Mouse (Mus musculus): ENCODE data around the gene Catsper4. TPM values are rescaled to one million over a fixed set of nuclear protein-coding genes. Genes with fewer than 3 reads are reported as not detected.

Gene Catsper4
- polyA plus RNA-seq, 1 experiment from 2014 or later, result not detected

- H3K4me3 ChIP-seq (ENCODE audit: inconsistent target), result no peak within 1 kb of the TSS
- no peaks in the 10 kb centered on the region for H3K79me2 ChIP-seq (ENCODE audit: inconsistent target)
- H3K27ac ChIP-seq, result no peak within 1 kb of the TSS
- 20% methylated on average over 13 of the region's 13 CpGs for WGBS (ENCODE audit: missing documents)
- no peaks in the 10 kb centered on the region for H3K36me3 ChIP-seq (ENCODE audit: inconsistent target)
Observed at GRCm38 (mm10) chr4:134253722-134254324, 26.6 kb upstream of the Catsper4 start, which contains the start of gene Grrp1. Gene Grrp1 (minus strand): TSS chr4:134254106.

- no peak overlapping the region for H3K27ac ChIP-seq
- 36% methylated on average over 15 of the region's 15 CpGs for WGBS (ENCODE audit: missing documents)
- no peaks in the 10 kb centered on the region for H3K36me3 ChIP-seq (ENCODE audit: inconsistent target)
- H3K79me2 ChIP-seq (ENCODE audit: inconsistent target), result no peaks in the 10 kb centered on the region
- H3K4me3 ChIP-seq (ENCODE audit: inconsistent target), result no peak overlapping the region
Observed at GRCm38 (mm10) chr4:134252911-134253721, 25.9 kb upstream of the Catsper4 start.

GRCm38 (mm10) chr4:134252131-134252910 is 25.1 kb upstream of the Catsper4 start:
- Histone ChIP-seq H3K27ac (no peak overlapping the region), H3K36me3 (ENCODE audit: inconsistent target) (no peaks in the 10 kb centered on the region), H3K4me3 (ENCODE audit: inconsistent target) (no peak overlapping the region), H3K79me2 (ENCODE audit: inconsistent target) (no peaks in the 10 kb centered on the region)
- 32% methylated on average over 22 of the region's 22 CpGs for WGBS (ENCODE audit: missing documents)

- Histone ChIP-seq H3K27ac (no peak overlapping the region), H3K36me3 (ENCODE audit: inconsistent target) (no peaks in the 10 kb centered on the region), H3K4me3 (ENCODE audit: inconsistent target) (no peak overlapping the region), H3K79me2 (ENCODE audit: inconsistent target) (no peaks in the 10 kb centered on the region)
- WGBS (ENCODE audit: missing documents), result 11% methylated on average over 89 of the region's 91 CpGs
Observed at GRCm38 (mm10) chr4:134251241-134252130, 24.3 kb upstream of the Catsper4 start.

DNA sequence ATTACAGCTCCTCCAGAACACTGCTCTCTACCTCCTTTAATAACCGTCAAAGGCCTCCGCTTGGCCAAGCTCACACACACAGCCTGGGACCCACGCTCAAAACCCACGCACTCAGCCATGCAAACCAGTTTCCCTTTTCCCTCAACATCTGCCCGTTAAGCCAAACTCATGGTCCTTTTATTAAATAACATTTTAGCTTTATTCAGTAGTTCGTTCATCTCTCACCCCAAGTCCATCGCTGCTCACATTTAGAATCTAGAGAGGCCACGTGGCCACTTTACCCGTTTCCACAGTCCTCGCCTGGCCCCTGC is 23.7 kb upstream of the Catsper4 start:
- Histone ChIP-seq H3K36me3 (ENCODE audit: inconsistent target) (no peaks in the 10 kb centered on the region), H3K4me3 (ENCODE audit: inconsistent target) (no peak overlapping the region), H3K27ac (no peak overlapping the region), H3K79me2 (ENCODE audit: inconsistent target) (no peaks in the 10 kb centered on the region)
- WGBS (ENCODE audit: missing documents), result 35% methylated on average over 10 of the region's 10 CpGs

- H3K4me3 ChIP-seq (ENCODE audit: inconsistent target), result no peak overlapping the region
- no peak overlapping the region for H3K27ac ChIP-seq
- no peaks in the 10 kb centered on the region for H3K36me3 ChIP-seq (ENCODE audit: inconsistent target)
- WGBS (ENCODE audit: missing documents), result 75% methylated on average over 27 of the region's 27 CpGs
- H3K79me2 ChIP-seq (ENCODE audit: inconsistent target), result no peaks in the 10 kb centered on the region
Observed at GRCm38 (mm10) chr4:134250116-134250929, 23.1 kb upstream of the Catsper4 start.

GRCm38 (mm10) chr4:134249651-134250050 is 22.5 kb upstream of the Catsper4 start:
- no peaks in the 10 kb centered on the region for H3K79me2 ChIP-seq (ENCODE audit: inconsistent target)
- no peak overlapping the region for H3K4me3 ChIP-seq (ENCODE audit: inconsistent target)
- no peak overlapping the region for H3K27ac ChIP-seq
- WGBS (ENCODE audit: missing documents), result 10% methylated on average over 30 of the region's 30 CpGs
- no peaks in the 10 kb centered on the region for H3K36me3 ChIP-seq (ENCODE audit: inconsistent target)

- Histone ChIP-seq H3K36me3 (ENCODE audit: inconsistent target) (no peaks in the 10 kb centered on the region), H3K4me3 (ENCODE audit: inconsistent target) (no peak within 1 kb of the TSS)
- WGBS (ENCODE audit: missing documents), result 94% methylated on average over 7 of the region's 7 CpGs
Observed at GRCm38 (mm10) chr4:134246719-134247258, 19.6 kb upstream of the Catsper4 start, which contains the start of gene Gm30191. Gene Gm30191 (plus strand): TSS chr4:134246935.

DNA sequence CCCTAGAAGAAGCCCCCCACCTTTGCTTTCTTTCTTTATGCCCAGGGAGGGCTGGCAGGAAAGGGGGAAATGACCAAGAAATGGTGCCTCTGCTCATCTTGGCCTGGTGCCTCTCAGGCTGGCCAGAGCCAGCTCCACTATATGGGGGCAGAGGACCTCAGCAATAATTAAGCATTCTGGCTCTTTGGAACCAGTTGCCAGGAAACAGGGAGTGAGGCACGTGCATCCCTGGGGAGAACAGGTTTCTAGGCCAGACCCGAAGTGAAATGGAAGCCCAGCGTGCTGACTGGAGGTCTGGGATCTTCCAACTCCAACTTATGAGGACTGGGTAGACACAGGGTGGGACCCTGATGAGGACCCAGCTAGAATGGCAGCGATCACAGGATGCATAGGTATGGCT is 19.1 kb upstream of the Catsper4 start:
- 68% methylated on average over 4 of the region's 4 CpGs for WGBS (ENCODE audit: missing documents)
- Histone ChIP-seq H3K36me3 (ENCODE audit: inconsistent target) (no peaks in the 10 kb centered on the region), H3K27ac (no peak overlapping the region), H3K4me3 (ENCODE audit: inconsistent target) (no peak overlapping the region), H3K79me2 (ENCODE audit: inconsistent target) (no peaks in the 10 kb centered on the region)

More at GRCm38 (mm10) chr4:134246719-134247258, 19.6 kb upstream of the Catsper4 start, which contains the start of gene Gm30191:
- Histone ChIP-seq H3K27ac (no peak within 1 kb of the TSS), H3K79me2 (ENCODE audit: inconsistent target) (no peaks in the 10 kb centered on the region)

- no peaks in the 10 kb centered on the region for H3K36me3 ChIP-seq (ENCODE audit: inconsistent target)
- no peaks in the 10 kb centered on the region for H3K79me2 ChIP-seq (ENCODE audit: inconsistent target)
- H3K4me3 ChIP-seq (ENCODE audit: inconsistent target), result peak within 1 kb of the TSS; percentile 59
- WGBS (ENCODE audit: missing documents), result 1% methylated on average over 57 of the region's 60 CpGs
- no peak within 1 kb of the TSS for H3K27ac ChIP-seq
Observed at GRCm38 (mm10) chr4:134245148-134245843, 18.1 kb upstream of the Catsper4 start, which contains the start of gene Zfp593. Gene Zfp593 (minus strand): TSS chr4:134245592.

- Histone ChIP-seq H3K36me3 (ENCODE audit: inconsistent target) (no peaks in the 10 kb centered on the region), H3K79me2 (ENCODE audit: inconsistent target) (no peaks in the 10 kb centered on the region), H3K27ac (no peak within 1 kb of the TSS), H3K4me3 (ENCODE audit: inconsistent target) (no peak within 1 kb of the TSS)
- 99% methylated on average over 17 of the region's 17 CpGs for WGBS (ENCODE audit: missing documents)
Observed at GRCm38 (mm10) chr4:134243516-134244250, 16.5 kb upstream of the Catsper4 start, which contains the start of gene E130218I03Rik. Gene E130218I03Rik (plus strand): TSS chr4:134243662.

DNA sequence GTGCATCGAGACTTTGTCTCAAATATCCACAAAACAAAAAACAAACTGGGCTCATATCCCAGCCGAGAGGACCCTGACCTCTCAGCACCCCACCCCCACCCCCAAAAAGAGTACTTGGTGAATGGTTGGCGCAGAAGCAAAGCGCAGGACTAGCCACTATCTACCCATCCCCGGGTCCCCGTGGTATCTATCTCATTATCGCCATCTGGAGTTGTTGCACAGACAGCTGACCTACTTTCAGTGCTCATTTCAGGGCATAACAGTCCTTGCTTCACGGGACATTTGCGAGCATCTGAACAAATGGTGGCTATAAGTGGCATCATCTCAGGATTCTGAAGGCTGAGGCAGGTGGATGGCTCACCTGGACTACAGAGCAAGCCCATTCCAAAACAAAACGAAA is 11.5 kb upstream of the Catsper4 start:
- Histone ChIP-seq H3K27ac (no peak overlapping the region), H3K4me3 (ENCODE audit: inconsistent target) (no peak overlapping the region), H3K79me2 (ENCODE audit: inconsistent target) (no peaks in the 10 kb centered on the region), H3K36me3 (ENCODE audit: inconsistent target) (no peaks in the 10 kb centered on the region)
- WGBS (ENCODE audit: missing documents), result 18% methylated on average over 9 of the region's 10 CpGs
